Mouse (Mus musculus) olfactory bulb, adult 2 months (tissue): ENCODE results near the gene Reep1.

Experiments
- CTCF ChIP-seq: fragments of 200-500 bp; IDR thresholded peaks from 2 replicates; pipeline ENCODE4 v1.5.1; 2012; ENCODE audit warnings: low read depth, mild to moderate bottlenecking, low read length, moderate library complexity; ENCODE audit not compliant: insufficient read depth
- POLR2A ChIP-seq: fragments of 200-500 bp; IDR thresholded peaks from 2 replicates; pipeline ENCODE4 v1.6.1; 2012; ENCODE audit warnings: mild to moderate bottlenecking, low read depth, low read length, moderate library complexity; ENCODE audit not compliant: insufficient read depth

GRCm38 (mm10) chr6:71746246-71746645 lies 38.9 kb downstream of the Reep1 start:
- TF ChIP-seq CTCF (no peak), POLR2A (no peak)
